Mouse (Mus musculus) forebrain, embryonic 12.5 days (tissue): Measurements from ENCODE around the gene Sdccag8. TPM values are rescaled to one million over a fixed set of nuclear protein-coding genes. Genes with fewer than 3 reads are reported as not detected.

ENCODE experiments used
- ATAC-seq: fragments of 200-750 bp; cut with Nextera tagmentation; 2 replicates; pipeline ENCODE4 v1.8.0; 2017; ENCODE audit warnings: moderate TSS enrichment; ENCODE audit not compliant: low FRiP score
- H3K27ac ChIP-seq: fragments of 300-500 bp; sonication (generic); 2 replicates; pipeline ENCODE4 v1.5.1; 2016; ENCODE audit warnings: mild to moderate bottlenecking
- H3K27me3 ChIP-seq: fragments of 300-500 bp; sonication (generic); 2 replicates; pipeline ENCODE4 v1.6.1; 2016; ENCODE audit warnings: mild to moderate bottlenecking
- H3K36me3 ChIP-seq: fragments of 300-500 bp; sonication (generic); replicated peaks from 2 replicates; pipeline ENCODE4 v1.6.1; 2016; ENCODE audit warnings: mild to moderate bottlenecking
- H3K4me1 ChIP-seq: fragments of 300-500 bp; sonication (generic); 2 replicates; pipeline ENCODE4 v1.6.1; 2016
- H3K4me2 ChIP-seq: fragments of 300-500 bp; sonication (generic); 2 replicates; pipeline ENCODE4 v1.6.1; 2016; ENCODE audit warnings: mild to moderate bottlenecking, moderate library complexity
- H3K4me3 ChIP-seq: fragments of 300-500 bp; sonication (generic); replicated peaks from 2 replicates; pipeline ENCODE4 v1.5.1; 2016; ENCODE audit warnings: mild to moderate bottlenecking
- H3K9ac ChIP-seq: fragments of 300-500 bp; sonication (generic); 2 replicates; pipeline ENCODE4 v1.6.1; 2016; ENCODE audit warnings: mild to moderate bottlenecking
- H3K9me3 ChIP-seq: fragments of 300-500 bp; sonication (generic); 2 replicates; pipeline ENCODE4 v1.6.1; 2016
- WGBS: fragments of 180-500 bp; shearing (Covaris S2); methylation state at CpG from one replicate; pipeline ENCODE4 v1.1.7; 2016; 5-methylcytosine and 5-hydroxymethylcytosine counted together
- microRNA counts: library from miRNA; unstranded; fragments of <30 nt; microRNA quantifications from one replicate; lab custom pipeline; 2017
- microRNA-seq: library from miRNA; unstranded; fragments of <30 nt; microRNA quantifications from one replicate; pipeline ENCODE4, GENCODE M21; 2017
- polyA plus RNA-seq: library from polyadenylated mRNA; unstranded; fragments of >200 nt; fragmentation: Nextera tagmentation; extraction: Ambion mirVana; gene quantifications from 2 replicates; pipeline ENCODE4 v1.2.1, GENCODE M21; 2016

Sdccag8 gene
- polyA plus RNA-seq, 1 experiment from 2014 or later, result 22.8 TPM

GRCm38 (mm10) chr1:177067123-177067646 is 252.7 kb downstream of the Sdccag8 start:
- Histone ChIP-seq H3K4me3 (no peak overlapping the region), H3K9me3 (no peaks in the 10 kb centered on the region), H3K36me3 (0 out of 2 replicates have a peak, but pooled peaks cover 6% of the 10 kb centered on the region), H3K27ac (no peak overlapping the region), H3K27me3 (no peaks in the 10 kb centered on the region), H3K4me1 (no peaks in the 10 kb centered on the region), H3K4me2 (no peak overlapping the region), H3K9ac (no peak overlapping the region)
- no peak for ATAC-seq
- WGBS, result 80% methylated on average over 8 of the region's 8 CpGs

- no peaks in the 10 kb centered on the region for H3K27me3 ChIP-seq
These were observed 254.7 kb downstream of the Sdccag8 start for GRCm38 (mm10) chr1:177069161-177069560.

More at GRCm38 (mm10) chr1:177069161-177069560, 254.7 kb downstream of the Sdccag8 start:
- Histone ChIP-seq H3K4me3 (no peak overlapping the region), H3K27ac (no peak overlapping the region), H3K36me3 (0 out of 2 replicates have a peak, but pooled peaks cover 6% of the 10 kb centered on the region), H3K9ac (no peak overlapping the region), H3K9me3 (no peaks in the 10 kb centered on the region), H3K4me1 (no peaks in the 10 kb centered on the region), H3K4me2 (no peak overlapping the region)
- 91% methylated on average over 2 of the region's 2 CpGs for WGBS
- no peak for ATAC-seq

MicroRNAs encoded within 50 kb of the gene (microRNA counts, 519-probe panel; counts per million panel counts)
- microRNA mmu-miR-350 (lab: Ali Mortazavi, UCI), result 4,554 counts per million, percentile 57 among the panel's probes with 10 or more counts

Small RNA genes lying within 50 kb of the gene (microRNA-seq; reads per million reads assigned to microRNA genes)
- gene Gm25993 (not detected), gene Mir350 (1,092 reads per million, percentile 78 among the genes with 10 or more reads in this experiment)

Other genes starting within 250 kb of the Sdccag8 start
- gene Cep170, start 593 bp upstream of the Sdccag8 start, polyA plus RNA-seq, result 104 and 108 TPM in 2 replicates